Mouse (Mus musculus): ENCODE measurements around the gene Sema4d.

Sema4d gene

DNA sequence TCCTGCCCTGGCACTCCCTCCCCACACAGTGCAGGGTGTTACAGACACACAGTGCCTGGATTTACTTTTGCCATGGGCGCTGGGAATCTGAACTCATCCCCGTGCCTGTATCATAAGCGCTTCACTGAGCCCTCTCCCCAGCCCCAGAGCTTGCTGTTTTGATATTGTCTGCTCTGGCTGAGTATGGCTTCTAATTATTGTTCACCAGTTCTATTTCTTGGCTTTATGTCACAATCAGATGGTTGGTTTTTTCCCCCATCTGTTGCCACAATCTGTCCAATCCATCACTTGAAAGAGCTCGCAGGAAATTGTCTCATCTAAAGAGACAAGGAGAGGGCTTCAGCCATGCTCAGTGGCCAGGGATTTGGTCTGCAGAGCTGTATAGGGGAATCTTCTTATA is 12.1 kb upstream of the Sema4d start:
- H3K36me3 ChIP-seq (ENCODE audit: insufficient read depth, low read length): no peaks in the 10 kb centered on the region
- H3K27me3 ChIP-seq (ENCODE audit: insufficient read depth, low read length): no peaks in the 10 kb centered on the region
- H3K4me3 ChIP-seq (replicated peaks; ENCODE audit: low read length): no peak overlapping the region
- peaks cover 23% of the 10 kb centered on the region for H3K4me1 ChIP-seq (replicated peaks; ENCODE audit: low read depth, low read length)
- 0 out of 2 replicates have a peak, but pooled peaks cover 3% of the 10 kb centered on the region for H3K9me3 ChIP-seq (ENCODE audit: low read length)
- TF ChIP-seq POU5F1 (IDR thresholded peaks at IDR 0.05; ENCODE audit: borderline replicate concordance, low read length) (no peak), CTCF (conservative IDR thresholded peaks at IDR 0.05; ENCODE audit: low read length) (no peak), NANOG (IDR thresholded peaks at IDR 0.05; ENCODE audit: borderline replicate concordance, low read length) (no peak)

DNA sequence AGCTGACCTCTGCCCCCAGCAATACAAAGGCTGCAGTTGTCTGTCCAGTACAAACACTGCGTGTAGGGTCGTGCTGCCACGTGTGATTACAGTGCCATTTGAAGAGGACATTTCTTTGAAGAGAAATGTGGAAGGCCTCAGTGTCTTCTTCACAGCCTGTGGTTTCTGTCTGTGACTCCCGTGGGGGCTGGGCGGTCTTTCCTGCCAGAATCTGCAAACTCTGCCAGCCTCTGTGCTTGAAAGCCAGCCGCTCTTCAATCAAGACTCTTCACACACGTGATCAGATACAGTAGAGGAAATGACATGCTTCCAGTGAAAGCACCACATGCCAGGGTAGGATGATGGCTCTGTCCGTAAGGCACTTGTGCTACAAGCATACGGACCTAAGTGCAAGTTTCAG is 7.4 kb upstream of the Sema4d start:
- Histone ChIP-seq H3K36me3 (ENCODE audit: insufficient read depth, low read length) (no peaks in the 10 kb centered on the region), H3K4me1 (replicated peaks; ENCODE audit: low read depth, low read length) (peaks cover 9% of the 10 kb centered on the region), H3K9me3 (ENCODE audit: low read length) (0 out of 2 replicates have a peak, but pooled peaks cover 3% of the 10 kb centered on the region), H3K27me3 (ENCODE audit: insufficient read depth, low read length) (peaks cover 10% of the 10 kb centered on the region; the same call in 1 of the 2 replicates), H3K4me3 (replicated peaks; ENCODE audit: low read length) (no peak overlapping the region)
- no peak for TF ChIP-seq CTCF (conservative IDR thresholded peaks at IDR 0.05; ENCODE audit: low read length)
- TF ChIP-seq POU5F1 (IDR thresholded peaks at IDR 0.05; ENCODE audit: borderline replicate concordance, low read length): no peak
- no peak for TF ChIP-seq NANOG (IDR thresholded peaks at IDR 0.05; ENCODE audit: borderline replicate concordance, low read length)

DNA sequence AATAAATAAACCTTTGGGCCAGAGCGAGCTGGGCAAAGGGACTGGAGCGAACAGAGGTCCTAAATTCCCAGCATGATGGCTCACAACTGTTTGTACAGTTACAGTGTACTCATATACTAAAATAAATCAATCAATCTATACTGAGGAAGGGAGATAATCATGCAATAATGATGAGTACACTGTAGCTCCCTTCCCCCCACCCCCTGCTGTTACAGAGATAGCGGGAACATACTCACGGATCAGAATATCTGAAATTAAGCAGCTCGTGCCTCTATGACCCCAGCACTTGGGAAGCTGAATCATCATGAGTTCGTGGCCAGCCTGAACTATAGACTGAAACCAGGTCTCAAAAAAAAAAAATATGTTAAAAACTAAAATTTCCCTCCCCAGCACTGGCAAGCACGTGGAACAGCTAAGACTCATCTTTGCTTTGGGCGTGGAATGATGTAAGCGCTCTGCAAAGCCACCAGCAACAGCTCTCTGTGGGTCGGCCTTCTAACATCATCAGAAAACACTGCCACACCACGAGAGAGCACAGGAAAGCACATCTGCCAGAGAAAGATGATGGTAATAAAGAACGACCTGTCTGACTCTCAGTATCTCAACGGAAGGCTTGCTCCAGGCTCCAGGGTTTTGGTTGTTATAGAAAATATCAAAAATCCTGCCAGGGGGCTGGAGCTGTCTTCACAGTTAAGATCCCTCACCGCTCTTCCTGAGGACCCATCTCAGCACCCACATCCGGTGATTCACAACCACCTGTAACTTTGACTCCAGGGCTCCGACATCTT is 6.4 kb upstream of the Sema4d start:
- TF ChIP-seq CTCF (conservative IDR thresholded peaks at IDR 0.05; ENCODE audit: low read length): no peak
- no peak for TF ChIP-seq POU5F1 (IDR thresholded peaks at IDR 0.05; ENCODE audit: borderline replicate concordance, low read length)
- no peak for TF ChIP-seq NANOG (IDR thresholded peaks at IDR 0.05; ENCODE audit: borderline replicate concordance, low read length)
- Histone ChIP-seq H3K4me3 (replicated peaks; ENCODE audit: low read length) (no peak overlapping the region), H3K9me3 (ENCODE audit: low read length) (0 out of 2 replicates have a peak, but pooled peaks cover 3% of the 10 kb centered on the region), H3K4me1 (replicated peaks; ENCODE audit: low read depth, low read length) (peaks cover 9% of the 10 kb centered on the region), H3K27me3 (ENCODE audit: insufficient read depth, low read length) (peaks cover 10% of the 10 kb centered on the region; the same call in 1 of the 2 replicates), H3K36me3 (ENCODE audit: insufficient read depth, low read length) (no peaks in the 10 kb centered on the region)

DNA sequence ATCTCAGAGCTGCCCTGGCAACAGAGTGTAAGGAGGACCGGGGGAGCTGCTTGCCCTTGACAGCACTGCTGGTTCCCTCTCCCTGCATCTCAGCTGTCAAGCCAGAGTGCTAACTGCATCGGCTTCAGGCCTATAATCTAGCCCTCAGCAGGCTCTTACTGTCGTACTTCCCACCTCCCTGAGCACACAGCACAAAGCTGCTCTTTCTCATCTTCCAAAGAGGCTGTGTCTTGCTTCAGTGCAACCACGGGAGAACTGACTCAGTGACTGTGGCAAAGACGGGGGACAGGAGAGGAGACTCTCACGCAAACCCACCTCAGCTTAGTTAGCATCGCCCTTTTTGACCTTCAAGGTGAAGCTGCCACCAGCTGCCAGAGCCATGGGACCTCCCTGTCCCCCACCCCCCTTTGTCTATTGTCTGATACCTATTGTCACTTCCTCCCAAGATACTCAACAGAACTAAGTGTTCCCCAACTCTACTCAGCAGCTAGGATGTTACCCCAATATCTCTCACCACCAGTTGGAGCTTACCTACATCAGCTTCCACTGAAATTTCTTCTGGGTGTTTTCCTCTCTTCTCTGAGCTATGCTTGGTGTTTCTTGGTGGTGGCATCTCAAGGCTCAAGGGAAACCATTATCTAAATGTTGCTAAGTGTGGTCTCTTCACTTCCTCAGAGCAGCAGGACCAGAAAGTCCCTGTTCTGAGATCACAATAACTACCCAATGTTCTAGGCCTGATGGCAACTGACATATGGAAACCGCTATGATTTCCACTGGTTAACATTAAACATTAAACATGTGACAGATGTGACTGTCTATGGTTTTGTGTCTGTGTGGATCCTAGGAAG is 4.6 kb upstream of the Sema4d start:
- Histone ChIP-seq H3K4me3 (replicated peaks; ENCODE audit: low read length) (no peak overlapping the region), H3K36me3 (ENCODE audit: insufficient read depth, low read length) (no peaks in the 10 kb centered on the region), H3K9me3 (ENCODE audit: low read length) (0 out of 2 replicates have a peak, but pooled peaks cover 3% of the 10 kb centered on the region), H3K27me3 (ENCODE audit: insufficient read depth, low read length) (peaks cover 13% of the 10 kb centered on the region; the same call in 1 of the 2 replicates), H3K4me1 (replicated peaks; ENCODE audit: low read depth, low read length) (peaks cover 18% of the 10 kb centered on the region)
- TF ChIP-seq POU5F1 (IDR thresholded peaks at IDR 0.05; ENCODE audit: borderline replicate concordance, low read length) (no peak), NANOG (IDR thresholded peaks at IDR 0.05; ENCODE audit: borderline replicate concordance, low read length) (no peak), CTCF (conservative IDR thresholded peaks at IDR 0.05; ENCODE audit: low read length) (no peak)

DNA sequence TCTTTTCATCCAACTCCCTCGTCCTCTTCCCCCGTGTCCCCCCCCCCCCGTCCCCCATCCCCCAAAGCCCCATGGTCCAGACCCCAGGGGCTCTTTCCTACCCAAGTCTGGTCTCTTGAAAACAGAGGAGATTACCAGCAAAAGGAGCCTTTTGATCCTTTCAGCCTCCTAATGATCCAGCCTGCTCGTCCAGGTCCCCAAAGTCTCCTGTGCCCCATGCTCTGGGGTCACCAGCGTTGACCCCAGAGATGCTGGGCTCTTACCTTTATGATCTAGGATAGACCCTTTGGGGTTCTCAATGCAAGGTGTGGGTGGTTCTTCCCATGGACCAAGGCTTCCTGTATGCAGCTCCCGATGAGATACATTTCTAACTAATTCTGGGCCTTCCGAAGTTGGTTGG is 401 bp upstream of the Sema4d start:
- Histone ChIP-seq H3K27me3 (ENCODE audit: insufficient read depth, low read length) (peaks cover 37% of the 10 kb centered on the region), H3K36me3 (ENCODE audit: insufficient read depth, low read length) (no peaks in the 10 kb centered on the region), H3K4me1 (replicated peaks; ENCODE audit: low read depth, low read length) (peaks cover 46% of the 10 kb centered on the region), H3K9me3 (ENCODE audit: low read length) (no peaks in the 10 kb centered on the region), H3K4me3 (replicated peaks; ENCODE audit: low read length) (no peak overlapping the region)
- no peak for TF ChIP-seq POU5F1 (IDR thresholded peaks at IDR 0.05; ENCODE audit: borderline replicate concordance, low read length)
- TF ChIP-seq NANOG (IDR thresholded peaks at IDR 0.05; ENCODE audit: borderline replicate concordance, low read length): no peak
- TF ChIP-seq CTCF (conservative IDR thresholded peaks at IDR 0.05; ENCODE audit: low read length): no peak

DNA sequence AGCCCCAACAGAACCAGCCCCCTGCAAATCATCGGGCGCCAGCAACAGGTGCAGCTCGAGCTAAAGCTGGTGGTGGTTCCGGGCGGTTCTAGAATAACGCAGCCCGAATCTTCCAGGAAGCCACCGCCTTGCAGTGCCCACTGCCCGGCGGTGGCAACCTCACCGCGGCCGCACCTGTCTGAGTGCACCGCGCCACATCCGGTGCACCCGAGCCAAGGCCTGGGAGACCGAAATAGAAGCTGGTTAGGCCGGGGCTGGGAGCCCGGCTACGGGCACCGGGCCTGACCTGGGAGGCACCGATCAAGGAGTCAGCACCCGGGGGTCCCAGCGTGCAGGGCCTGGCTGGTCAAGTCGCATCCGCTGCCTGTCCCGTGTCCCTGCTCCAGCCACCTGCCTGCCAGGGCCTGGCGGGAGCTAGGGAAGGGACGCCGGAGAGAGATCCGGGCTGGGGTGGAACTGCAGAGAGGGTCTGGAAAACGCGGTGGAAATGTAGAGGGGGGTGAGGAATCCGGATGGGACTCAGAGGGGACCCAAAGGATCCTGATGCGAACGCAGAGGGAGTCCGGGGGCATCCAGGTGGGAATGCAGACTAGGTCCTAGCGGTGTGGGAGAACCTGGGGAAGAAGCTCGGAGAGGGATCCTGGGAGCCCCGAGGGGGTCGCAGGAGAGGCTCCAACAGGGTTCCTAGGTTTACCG is 670 bp downstream of the Sema4d start:
- H3K4me1 ChIP-seq (replicated peaks; ENCODE audit: low read depth, low read length): peaks cover 40% of the 10 kb centered on the region
- H3K27me3 ChIP-seq (ENCODE audit: insufficient read depth, low read length): peaks cover 36% of the 10 kb centered on the region
- no peaks in the 10 kb centered on the region for H3K36me3 ChIP-seq (ENCODE audit: insufficient read depth, low read length)
- H3K4me3 ChIP-seq (replicated peaks; ENCODE audit: low read length): peak overlapping the region; percentile 97
- TF ChIP-seq POU5F1 (IDR thresholded peaks at IDR 0.05; ENCODE audit: borderline replicate concordance, low read length): no peak
- TF ChIP-seq CTCF (conservative IDR thresholded peaks at IDR 0.05; ENCODE audit: low read length): no peak
- TF ChIP-seq NANOG (IDR thresholded peaks at IDR 0.05; ENCODE audit: borderline replicate concordance, low read length): no peak
- H3K9me3 ChIP-seq (ENCODE audit: low read length): no peaks in the 10 kb centered on the region

DNA sequence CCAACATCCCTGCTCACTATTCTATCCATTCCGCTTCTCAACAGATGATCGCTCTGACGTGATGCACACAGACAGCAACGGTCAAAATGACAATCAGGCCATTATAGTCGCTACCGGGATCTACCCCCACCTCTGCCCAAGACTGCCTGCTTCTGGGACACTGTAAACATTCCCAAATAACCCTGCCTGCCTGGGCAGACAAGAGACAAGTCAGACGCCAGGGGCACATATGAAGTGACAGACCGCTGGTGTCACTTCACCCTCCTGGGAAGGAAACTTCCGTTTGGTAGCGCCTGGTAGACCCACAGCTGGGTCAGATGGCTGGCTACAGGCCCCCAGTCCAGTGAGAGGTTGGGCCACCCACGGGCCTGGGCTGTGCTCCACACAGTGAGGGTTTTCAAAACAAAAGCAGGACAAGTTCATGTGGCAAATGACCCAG is 1.4 kb downstream of the Sema4d start:
- H3K9me3 ChIP-seq (ENCODE audit: low read length): no peaks in the 10 kb centered on the region
- H3K4me1 ChIP-seq (replicated peaks; ENCODE audit: low read depth, low read length): peaks cover 37% of the 10 kb centered on the region
- H3K4me3 ChIP-seq (replicated peaks; ENCODE audit: low read length): peak overlapping the region; percentile 97
- TF ChIP-seq NANOG (IDR thresholded peaks at IDR 0.05; ENCODE audit: borderline replicate concordance, low read length) (no peak), POU5F1 (IDR thresholded peaks at IDR 0.05; ENCODE audit: borderline replicate concordance, low read length) (no peak), CTCF (conservative IDR thresholded peaks at IDR 0.05; ENCODE audit: low read length) (no peak)
- H3K36me3 ChIP-seq (ENCODE audit: insufficient read depth, low read length): no peaks in the 10 kb centered on the region
- peaks cover 29% of the 10 kb centered on the region for H3K27me3 ChIP-seq (ENCODE audit: insufficient read depth, low read length)

Data from E14TG2a.4 (cell line).